Mouse (Mus musculus) myocyte (in vitro differentiated cells): ENCODE results near the gene Emb. TPM values are rescaled to one million over a fixed set of nuclear protein-coding genes. Genes with fewer than 3 reads are reported as not detected.
A peak's percentile ranks its signal among the peaks of the same experiment; 100 is the strongest.

ENCODE experiments used
- H3K27me3 ChIP-seq: one replicate; pipeline ENCODE4 v1.6.1; 2011; ENCODE audit not compliant: control insufficient read depth, insufficient read depth, insufficient read length
- H3K36me3 ChIP-seq: one replicate; pipeline ENCODE4 v1.6.1; 2011; ENCODE audit not compliant: control insufficient read depth, insufficient read depth
- H3K4me2 ChIP-seq: one replicate; pipeline ENCODE4 v1.6.1; 2011; ENCODE audit warnings: low read depth, control low read depth
- H3K4me3 ChIP-seq: one replicate; pipeline ENCODE4 v1.5.1; 2011; ENCODE audit warnings: mild to moderate bottlenecking, control low read depth, moderate library complexity
- H3K79me2 ChIP-seq: one replicate; pipeline ENCODE4 v1.6.1; 2011; ENCODE audit not compliant: control insufficient read depth, insufficient read depth
- H3ac ChIP-seq: one replicate; pipeline ENCODE4 v1.6.1; 2011; ENCODE audit not compliant: control insufficient read depth, insufficient read length
- MYOG ChIP-seq, 3 experiments: IDR thresholded peaks; one replicate each; pipeline ENCODE4 v1.6.1; 2011; ENCODE audit warnings: control low read depth in 2 of 3, low read depth in 2 of 3, mild to moderate bottlenecking in 2 of 3; ENCODE audit not compliant: insufficient read length in 2 of 3, control insufficient read depth in 1 of 3, insufficient read depth in 1 of 3
- POLR2AphosphoS2 ChIP-seq: IDR thresholded peaks from one replicate; pipeline ENCODE4 v1.6.1; 2011; ENCODE audit warnings: low read depth, control low read depth; ENCODE audit not compliant: insufficient read length
- SRF ChIP-seq: IDR thresholded peaks from one replicate; pipeline ENCODE4 v1.6.1; 2011; ENCODE audit warnings: low read depth; ENCODE audit not compliant: control insufficient read depth, insufficient read length
- TCF3 ChIP-seq: IDR thresholded peaks from one replicate; pipeline ENCODE4 v1.6.1; 2011; ENCODE audit warnings: low read depth, control low read depth; ENCODE audit not compliant: insufficient read length
- polyA plus RNA-seq: library from polyadenylated mRNA; unstranded; fragments of >200 nt; fragmentation: generic; extraction: Trizol; gene quantifications from one replicate; pipeline ENCODE4 v1.2.1, GENCODE M21; 2012; ENCODE audit warnings: missing spikeins

Emb gene
- polyA plus RNA-seq, 1 experiment, result 6.2 TPM

- no peak overlapping the region for H3ac ChIP-seq
- H3K79me2 ChIP-seq, result no peaks in the 10 kb centered on the region
- no peak for TF ChIP-seq POLR2AphosphoS2
- no peak for TF ChIP-seq MYOG (IDR thresholded peaks at IDR 0.05; ENCODE audit: control insufficient read depth in 1 of 3, insufficient read depth in 1 of 3, insufficient read length in 2 of 3, low read depth in 2 of 3)
- no peak for TF ChIP-seq TCF3
- TF ChIP-seq SRF, result no peak
- H3K4me2 ChIP-seq, result peak overlapping the region; percentile 61
- H3K4me3 ChIP-seq, result no peak overlapping the region
- no peaks in the 10 kb centered on the region for H3K36me3 ChIP-seq
- H3K27me3 ChIP-seq, result no peaks in the 10 kb centered on the region
These were observed 103.3 kb downstream of the Emb start for GRCm38 (mm10) chr13:117311446-117312225.

Other genes starting within 250 kb of the Emb start
- gene Parp8, start 183.0 kb upstream of the Emb start, polyA plus RNA-seq, result 6.1 TPM
- 0.02 TPM for gene Gm17509, start 12.5 kb downstream of the Emb start, polyA plus RNA-seq